Mouse (Mus musculus) lung, postnatal 4 days (tissue): ENCODE results near the gene Rnf31.

ENCODE experiments used
- DNase-seq, 2 experiments: peaks; one replicate each; pipeline ENCODE4 v3.0.0; 2021

The Rnf31 gene

DNA sequence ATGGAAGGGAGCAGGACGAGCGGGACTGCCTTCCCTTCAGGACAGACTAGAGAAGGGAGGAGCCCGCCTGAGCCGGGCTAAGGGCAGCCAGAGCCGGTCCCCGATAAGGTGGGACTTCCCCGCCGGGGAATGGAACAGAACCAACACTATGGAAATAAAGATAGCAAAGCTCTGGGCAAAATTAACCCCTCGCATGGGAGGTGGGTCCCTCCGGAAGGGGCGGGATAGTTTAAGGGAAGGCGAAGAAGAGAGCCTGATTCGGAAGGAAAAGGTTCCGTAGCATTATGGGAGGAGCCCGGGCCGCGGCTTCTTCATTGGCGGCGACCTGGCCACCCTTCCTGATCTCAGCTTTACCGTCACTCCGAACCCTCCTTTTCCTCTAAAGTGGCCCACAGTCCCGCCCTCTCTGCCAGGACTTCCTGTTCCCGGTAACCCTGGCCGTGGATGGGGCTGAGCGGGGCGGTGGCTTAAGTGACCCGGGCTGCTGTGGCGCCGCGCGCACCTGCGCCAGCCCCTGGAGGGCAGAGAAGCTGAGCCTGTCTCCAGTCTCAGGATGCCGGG is at the start of gene Rnf31:
TSS of gene Rnf31 (plus strand) at position 378 of the 561 bp plus-strand sequence.
- peak; percentile 95 to 97 for DNase-seq

DNA sequence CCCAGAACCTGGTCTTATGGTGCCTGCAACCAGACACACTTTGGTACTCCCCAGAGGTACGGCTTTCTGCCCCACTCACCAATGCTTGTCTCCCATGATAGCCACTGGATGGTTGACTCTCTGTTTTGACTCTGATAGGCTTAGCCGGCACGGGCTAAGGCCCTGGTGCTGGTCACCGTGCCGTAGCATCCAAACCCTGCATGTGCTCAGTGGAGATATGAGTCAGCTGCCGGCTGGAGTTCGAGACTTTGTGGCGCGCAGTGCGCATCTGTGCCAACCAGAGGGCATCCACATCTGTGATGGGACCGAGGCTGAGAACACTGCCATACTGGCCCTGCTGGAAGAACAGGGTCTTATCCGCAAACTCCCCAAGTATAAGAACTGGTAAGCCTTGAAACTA is 49.2 kb upstream of the Rnf31 start:
- DNase-seq, result peak in 1 of 2 experiments; percentile 18

- no peak for DNase-seq
These were observed 47.2 kb upstream of the Rnf31 start for GRCm38 (mm10) chr14:55544334-55544733.

GRCm38 (mm10) chr14:55550191-55550590 is 41.3 kb upstream of the Rnf31 start:
- DNase-seq, result no peak

DNA sequence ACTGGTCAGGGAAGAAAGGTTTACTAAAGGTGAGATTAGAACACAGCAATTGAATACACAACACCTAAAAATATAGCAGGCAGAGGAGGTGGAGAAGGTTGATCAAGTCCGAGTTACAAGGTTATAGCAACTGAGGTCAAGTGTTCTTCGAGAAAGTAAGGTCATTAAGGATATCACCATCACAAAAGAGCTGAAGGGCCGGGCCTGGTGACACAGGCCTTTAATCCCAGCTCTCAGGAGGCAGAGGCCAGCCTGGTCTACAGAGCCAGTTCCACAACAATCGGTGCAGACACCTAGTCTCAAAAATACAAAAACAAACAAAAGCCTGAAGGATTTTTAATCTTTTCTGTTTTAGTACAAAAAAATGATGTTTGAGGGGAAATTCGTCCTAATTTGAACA is 40.2 kb upstream of the Rnf31 start:
- DNase-seq, result no peak

DNA sequence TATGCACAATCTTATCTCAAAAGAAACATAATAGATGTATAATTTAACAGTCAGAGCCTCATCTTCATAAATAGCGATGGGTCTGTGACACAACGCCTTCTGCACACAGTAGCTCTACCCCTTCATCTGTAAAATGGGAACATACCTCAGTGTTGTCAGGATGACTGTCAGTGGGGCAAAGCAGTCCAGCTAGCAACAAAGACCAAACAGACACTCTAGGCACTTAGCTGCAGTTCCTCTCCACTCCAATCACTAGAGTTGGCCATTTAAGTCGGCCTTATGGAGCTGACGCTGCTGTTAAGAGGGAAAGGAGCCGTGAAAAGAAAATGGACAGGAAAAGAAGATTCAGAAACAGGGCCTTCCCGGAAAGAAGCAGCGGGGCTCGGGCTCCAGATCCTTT is 39.7 kb upstream of the Rnf31 start:
- DNase-seq, result no peak

GRCm38 (mm10) chr14:55554635-55555034 is 36.9 kb upstream of the Rnf31 start:
- DNase-seq, result no peak

GRCm38 (mm10) chr14:55555788-55556187 is 35.7 kb upstream of the Rnf31 start:
- no peak for DNase-seq

DNA sequence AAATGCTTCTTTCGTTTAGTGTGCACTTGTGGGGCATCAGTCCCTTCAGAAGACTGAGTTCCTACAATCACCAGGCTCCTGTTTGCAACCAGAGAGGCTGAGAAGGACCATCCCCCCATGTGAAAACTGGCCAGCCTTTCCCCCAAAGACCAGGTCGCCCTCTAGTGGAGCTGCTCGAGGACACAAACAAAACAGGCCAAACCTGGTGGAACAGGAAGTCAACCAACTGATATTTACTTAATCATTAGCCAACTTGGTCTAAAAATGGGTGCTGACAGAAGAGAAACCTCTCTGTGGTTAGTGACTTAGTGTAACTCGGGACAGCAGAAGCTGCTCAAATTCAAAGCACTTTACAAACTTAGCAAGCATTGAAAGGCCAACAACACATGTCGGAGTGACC is 34.5 kb upstream of the Rnf31 start:
- DNase-seq, result peak; percentile 86 to 92

DNA sequence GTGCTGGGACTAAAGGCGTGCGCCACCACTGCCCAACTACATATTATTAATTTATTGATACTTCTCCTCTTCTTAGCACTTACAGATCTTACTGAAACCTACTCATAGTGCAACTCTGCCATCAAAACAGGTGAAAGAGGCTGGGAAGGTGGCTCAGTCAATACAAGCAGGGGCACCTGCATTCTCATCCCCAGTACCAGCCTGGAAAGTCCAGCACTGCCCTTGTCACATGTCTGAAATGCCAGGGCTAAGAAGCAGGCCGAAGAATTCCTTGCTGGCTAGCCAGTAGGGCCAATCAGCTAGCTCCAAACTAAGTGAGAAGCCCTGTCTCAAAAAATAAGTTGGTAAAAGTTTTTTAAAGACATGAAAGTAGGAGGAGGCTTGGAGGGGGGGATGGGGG is 33.9 kb upstream of the Rnf31 start:
- no peak for DNase-seq

- no peak for DNase-seq
These were observed 32.6 kb upstream of the Rnf31 start for GRCm38 (mm10) chr14:55558740-55559448.

GRCm38 (mm10) chr14:55559799-55560201 is 31.7 kb upstream of the Rnf31 start, which contains the start of gene Dcaf11:
Gene Dcaf11 (plus strand): TSS chr14:55560006.
- DNase-seq, result peak; percentile 92 to 95

DNA sequence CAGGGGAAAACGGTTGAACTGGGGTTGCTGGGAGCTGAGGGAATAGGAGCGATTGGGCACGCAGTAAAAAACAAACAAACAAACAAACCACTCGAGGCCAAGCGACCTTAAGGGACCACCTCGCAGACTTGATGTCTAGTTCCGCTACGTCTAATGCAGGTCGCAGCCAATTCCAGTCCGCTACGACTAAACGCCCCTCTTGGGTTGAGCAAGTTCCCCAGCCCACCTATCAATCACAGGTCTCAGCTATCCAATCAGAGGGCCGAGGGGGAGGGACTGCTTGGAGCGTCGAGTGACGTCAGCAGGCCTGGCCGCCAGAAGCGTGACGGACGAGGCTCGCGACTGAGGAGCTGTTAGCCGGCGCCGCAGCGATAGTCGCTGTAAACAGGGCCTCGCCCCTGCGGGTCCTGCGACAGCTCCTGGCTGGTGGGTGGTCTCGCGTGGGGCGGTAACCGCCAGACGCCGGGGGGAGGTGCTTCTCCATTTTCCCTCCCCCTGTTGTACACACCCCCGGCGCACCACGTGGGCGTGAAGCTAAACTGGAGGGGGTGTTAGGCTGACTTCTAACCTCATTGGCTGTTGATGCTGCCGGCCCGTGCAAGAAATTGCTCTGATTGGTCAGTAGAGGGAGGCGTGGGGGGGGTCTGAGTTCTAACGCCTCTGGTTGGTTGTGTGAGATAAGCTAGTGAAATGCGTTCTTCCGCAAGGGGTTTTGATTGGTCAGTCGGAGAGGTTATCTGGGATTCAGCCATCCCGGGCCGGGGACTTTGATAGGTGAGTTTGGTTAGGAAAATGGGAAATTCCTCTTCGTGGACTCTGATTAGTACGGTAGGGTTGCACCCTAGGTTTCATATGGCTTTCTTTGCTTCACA is 31.1 kb upstream of the Rnf31 start, which contains the start of gene A730061H03Rik:
TSS of gene A730061H03Rik (minus strand) at position 205 of the 872 bp plus-strand sequence.
- peak; percentile 98 to 99 for DNase-seq

GRCm38 (mm10) chr14:55561860-55562259 is 29.6 kb upstream of the Rnf31 start:
- no peak for DNase-seq

- no peak for DNase-seq
These were observed 28.3 kb upstream of the Rnf31 start for GRCm38 (mm10) chr14:55563249-55563648.

DNA sequence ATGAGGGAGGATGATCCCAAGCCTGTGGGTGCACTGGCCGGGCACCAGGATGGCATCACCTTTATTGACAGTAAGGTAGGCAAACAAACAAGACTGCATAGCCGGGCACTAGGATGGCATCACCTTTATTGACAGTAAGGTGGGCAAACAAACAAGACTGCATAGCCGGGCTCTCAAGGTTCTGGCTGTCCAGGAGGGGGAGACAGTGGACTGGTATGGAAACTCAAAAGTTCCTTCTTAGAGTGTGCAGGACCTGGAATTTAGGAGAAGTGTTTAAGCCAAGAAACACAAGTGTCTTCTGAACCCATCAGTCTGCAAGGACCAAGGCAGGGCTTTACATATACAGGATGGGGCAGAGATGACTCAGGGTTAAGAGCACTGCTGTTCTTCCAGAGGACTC is 25.8 kb upstream of the Rnf31 start:
- no peak for DNase-seq

GRCm38 (mm10) chr14:55567496-55567895 is 24.0 kb upstream of the Rnf31 start:
- DNase-seq, result no peak

GRCm38 (mm10) chr14:55570588-55570987 is 20.9 kb upstream of the Rnf31 start:
- no peak for DNase-seq

DNA sequence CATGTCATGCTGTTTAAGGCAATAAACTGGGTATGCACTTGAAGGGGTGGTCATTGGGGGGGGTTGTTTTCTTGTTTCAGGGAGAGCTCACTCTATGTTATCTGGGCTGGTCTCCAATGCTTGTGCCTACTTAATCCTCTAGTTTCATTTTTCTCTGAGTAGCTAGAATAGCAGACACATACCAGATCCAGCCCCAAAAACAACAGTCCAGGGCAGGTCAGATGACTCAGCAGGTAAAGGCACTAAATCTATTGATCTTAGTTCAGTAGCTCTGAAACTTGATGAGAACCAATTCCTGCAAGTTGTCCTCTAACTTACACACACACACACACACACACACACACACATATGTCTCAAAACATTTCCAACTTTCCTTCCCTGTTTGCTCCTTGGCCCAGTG is 19.7 kb upstream of the Rnf31 start:
- DNase-seq, result no peak

- no peak for DNase-seq
These were observed 16.2 kb upstream of the Rnf31 start, which contains the start of gene Fitm1 for GRCm38 (mm10) chr14:55575302-55575701. Gene Fitm1 (plus strand): TSS chr14:55575617.

DNA sequence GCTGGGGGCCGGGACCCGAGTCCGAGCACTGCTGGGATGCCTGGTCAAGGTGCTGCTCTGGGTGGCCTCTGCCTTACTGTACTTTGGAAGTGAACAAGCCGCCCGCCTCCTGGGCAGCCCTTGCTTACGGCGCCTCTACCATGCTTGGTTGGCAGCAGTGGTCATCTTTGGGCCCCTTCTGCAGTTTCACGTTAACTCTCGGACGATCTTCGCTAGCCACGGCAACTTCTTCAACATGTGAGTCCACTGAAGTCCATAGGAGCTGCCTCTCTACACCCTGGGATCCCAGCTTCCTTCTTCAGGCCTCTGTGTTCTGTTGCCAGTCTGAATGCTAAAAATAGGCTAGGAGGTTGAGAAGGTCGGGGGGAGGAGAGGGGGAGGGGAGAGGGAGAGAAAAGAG is 15.8 kb upstream of the Rnf31 start:
- no peak for DNase-seq

DNA sequence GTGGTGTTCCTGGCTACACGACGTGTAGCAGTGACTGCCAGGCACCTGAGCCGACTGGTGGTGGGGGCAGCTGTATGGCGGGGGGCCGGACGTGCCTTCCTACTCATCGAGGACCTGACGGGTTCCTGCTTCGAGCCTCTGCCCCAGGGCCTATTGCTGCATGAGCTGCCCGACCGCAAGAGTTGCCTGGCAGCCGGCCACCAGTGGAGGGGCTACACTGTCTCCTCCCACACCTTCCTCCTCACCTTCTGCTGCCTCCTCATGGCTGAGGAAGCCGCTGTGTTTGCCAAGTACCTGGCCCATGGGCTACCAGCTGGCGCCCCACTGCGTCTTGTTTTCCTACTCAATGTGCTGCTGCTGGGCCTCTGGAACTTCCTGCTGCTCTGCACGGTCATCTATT is 15.1 kb upstream of the Rnf31 start:
- peak; percentile 70 to 85 for DNase-seq

- DNase-seq, result peak; percentile 90 to 95
These were observed 13.4 kb upstream of the Rnf31 start, which contains the start of gene Psme1 for GRCm38 (mm10) chr14:55577871-55578667. Gene Psme1 (plus strand): TSS chr14:55578123.
